Mouse (Mus musculus): ENCODE data around the gene Kcnmb4. TPM values are rescaled to one million over a fixed set of nuclear protein-coding genes. Genes with fewer than 3 reads are reported as not detected.

The Kcnmb4 gene
- total RNA-seq, 1 experiment: 1.8 TPM

- no peak overlapping the region for H3K27ac ChIP-seq (ENCODE audit: insufficient read depth, low read depth, low read length, poor library complexity, severe bottlenecking)
- no peak for DNase-seq (ENCODE audit: low read depth, low spot score)
- no peaks in the 10 kb centered on the region for H3K9me3 ChIP-seq (ENCODE audit: control insufficient read depth, insufficient read depth, low read depth, low read length)
- peaks cover 3 to 4% of the 10 kb centered on the region in 2 experiments; a peak in 1 of 4 replicates for H3K4me1 ChIP-seq (ENCODE audit: control insufficient read depth in 2 of 2, insufficient read depth in 2 of 2, low read length in 2 of 2, poor library complexity in 1 of 2)
- in situ Hi-C loops (cut with MboI; ENCODE audit: low sequenced_read_pairs in 2 of 2, unreplicated experiment in 2 of 2): no loop called here
- TF ChIP-seq ZNF384 (IDR thresholded peaks at IDR 0.05; ENCODE audit: low read depth, low read length) (0 out of 2 replicates have a peak, but pooled peaks have one; percentile 18), CHD2 (IDR thresholded peaks at IDR 0.05; ENCODE audit: low read depth, low read length) (no peak)
- H3K4me3 ChIP-seq (ENCODE audit: insufficient read depth in 1 of 2, low read depth in 1 of 2, low read length in 2 of 2, poor library complexity in 1 of 2, severe bottlenecking in 1 of 2): no peak overlapping the region
- H3K36me3 ChIP-seq (ENCODE audit: control insufficient read depth, insufficient read depth, low read length, poor library complexity, severe bottlenecking): no peaks in the 10 kb centered on the region
- no peak overlapping the region for H3K9ac ChIP-seq (ENCODE audit: insufficient read depth, low read depth, low read length, poor library complexity, severe bottlenecking)
Measured at GRCm38 (mm10) chr10:116463753-116464345, 9.8 kb downstream of the Kcnmb4 start.

GRCm38 (mm10) chr10:116461443-116461842, 12.2 kb downstream of the Kcnmb4 start:
- TF ChIP-seq ZC3H11A (IDR thresholded peaks at IDR 0.05; ENCODE audit: borderline replicate concordance, low read depth, low read length): no peak
- TF ChIP-seq CHD2 (IDR thresholded peaks at IDR 0.05; ENCODE audit: low read depth, low read length): no peak
- TF ChIP-seq ZNF384 (IDR thresholded peaks at IDR 0.05; ENCODE audit: low read depth, low read length): no peak
- no peak for TF ChIP-seq MAFK (IDR thresholded peaks at IDR 0.05; ENCODE audit: insufficient read depth, low read depth, low read length)
- no peak for TF ChIP-seq HCFC1 (IDR thresholded peaks at IDR 0.05; ENCODE audit: borderline replicate concordance, insufficient read depth, low read length)

GRCm38 (mm10) chr10:116458786-116459185, 14.9 kb downstream of the Kcnmb4 start:
- Histone ChIP-seq H3K4me1 (ENCODE audit: control insufficient read depth in 2 of 2, insufficient read depth in 2 of 2, low read length in 2 of 2, poor library complexity in 1 of 2) (peaks cover 3 to 4% of the 10 kb centered on the region in 2 experiments; a peak in 1 of 4 replicates), H3K9ac (ENCODE audit: insufficient read depth, low read depth, low read length, poor library complexity, severe bottlenecking) (no peak overlapping the region), H3K36me3 (ENCODE audit: control insufficient read depth, insufficient read depth, low read length, poor library complexity, severe bottlenecking) (no peaks in the 10 kb centered on the region), H3K4me3 (ENCODE audit: insufficient read depth in 1 of 2, low read depth in 1 of 2, low read length in 2 of 2, poor library complexity in 1 of 2, severe bottlenecking in 1 of 2) (no peak overlapping the region), H3K9me3 (ENCODE audit: control insufficient read depth, insufficient read depth, low read depth, low read length) (no peaks in the 10 kb centered on the region), H3K27ac (ENCODE audit: insufficient read depth, low read depth, low read length, poor library complexity, severe bottlenecking) (no peak overlapping the region)
- TF ChIP-seq CHD2 (IDR thresholded peaks at IDR 0.05; ENCODE audit: low read depth, low read length): no peak
- no peak for TF ChIP-seq ZC3H11A (IDR thresholded peaks at IDR 0.05; ENCODE audit: borderline replicate concordance, low read depth, low read length)
- no peak for TF ChIP-seq MAFK (IDR thresholded peaks at IDR 0.05; ENCODE audit: insufficient read depth, low read depth, low read length)
- no peak for TF ChIP-seq ZNF384 (IDR thresholded peaks at IDR 0.05; ENCODE audit: low read depth, low read length)
- no peak for TF ChIP-seq HCFC1 (IDR thresholded peaks at IDR 0.05; ENCODE audit: borderline replicate concordance, insufficient read depth, low read length)
- DNase-seq (ENCODE audit: low read depth, low spot score): no peak
- in situ Hi-C loops (cut with MboI; ENCODE audit: low sequenced_read_pairs in 2 of 2, unreplicated experiment in 2 of 2): no loop called here

More at GRCm38 (mm10) chr10:116461443-116461842, 12.2 kb downstream of the Kcnmb4 start:
- Histone ChIP-seq H3K9ac (ENCODE audit: insufficient read depth, low read depth, low read length, poor library complexity, severe bottlenecking) (no peak overlapping the region), H3K9me3 (ENCODE audit: control insufficient read depth, insufficient read depth, low read depth, low read length) (no peaks in the 10 kb centered on the region), H3K4me3 (ENCODE audit: insufficient read depth in 1 of 2, low read depth in 1 of 2, low read length in 2 of 2, poor library complexity in 1 of 2, severe bottlenecking in 1 of 2) (no peak overlapping the region), H3K36me3 (ENCODE audit: control insufficient read depth, insufficient read depth, low read length, poor library complexity, severe bottlenecking) (no peaks in the 10 kb centered on the region), H3K4me1 (ENCODE audit: control insufficient read depth in 2 of 2, insufficient read depth in 2 of 2, low read length in 2 of 2, poor library complexity in 1 of 2) (peaks cover 3 to 4% of the 10 kb centered on the region in 2 experiments; a peak in 1 of 4 replicates), H3K27ac (ENCODE audit: insufficient read depth, low read depth, low read length, poor library complexity, severe bottlenecking) (no peak overlapping the region)
- DNase-seq (ENCODE audit: low read depth, low spot score): no peak
- in situ Hi-C loops (cut with MboI; ENCODE audit: low sequenced_read_pairs in 2 of 2, unreplicated experiment in 2 of 2): no loop called here

- no peak overlapping the region for H3K4me3 ChIP-seq (ENCODE audit: insufficient read depth in 1 of 2, low read depth in 1 of 2, low read length in 2 of 2, poor library complexity in 1 of 2, severe bottlenecking in 1 of 2)
- no peaks in the 10 kb centered on the region for H3K4me1 ChIP-seq (ENCODE audit: control insufficient read depth in 2 of 2, insufficient read depth in 2 of 2, low read length in 2 of 2, poor library complexity in 1 of 2)
- H3K9ac ChIP-seq (ENCODE audit: insufficient read depth, low read depth, low read length, poor library complexity, severe bottlenecking): no peak overlapping the region
- TF ChIP-seq MAFK (IDR thresholded peaks at IDR 0.05; ENCODE audit: insufficient read depth, low read depth, low read length) (no peak), HCFC1 (IDR thresholded peaks at IDR 0.05; ENCODE audit: borderline replicate concordance, insufficient read depth, low read length) (no peak), CHD2 (IDR thresholded peaks at IDR 0.05; ENCODE audit: low read depth, low read length) (no peak), ZC3H11A (IDR thresholded peaks at IDR 0.05; ENCODE audit: borderline replicate concordance, low read depth, low read length) (no peak), ZNF384 (IDR thresholded peaks at IDR 0.05; ENCODE audit: low read depth, low read length) (no peak)
- H3K27ac ChIP-seq (ENCODE audit: insufficient read depth, low read depth, low read length, poor library complexity, severe bottlenecking): no peak overlapping the region
- in situ Hi-C loops (cut with MboI; ENCODE audit: low sequenced_read_pairs in 2 of 2, unreplicated experiment in 2 of 2): no loop called here
- no peaks in the 10 kb centered on the region for H3K9me3 ChIP-seq (ENCODE audit: control insufficient read depth, insufficient read depth, low read depth, low read length)
- no peaks in the 10 kb centered on the region for H3K36me3 ChIP-seq (ENCODE audit: control insufficient read depth, insufficient read depth, low read length, poor library complexity, severe bottlenecking)
- DNase-seq (ENCODE audit: low read depth, low spot score): no peak
Measured at GRCm38 (mm10) chr10:116452771-116453170, 20.9 kb downstream of the Kcnmb4 start.

GRCm38 (mm10) chr10:116450621-116451020, 23.1 kb downstream of the Kcnmb4 start:
- TF ChIP-seq HCFC1 (IDR thresholded peaks at IDR 0.05; ENCODE audit: borderline replicate concordance, insufficient read depth, low read length) (no peak), ZC3H11A (IDR thresholded peaks at IDR 0.05; ENCODE audit: borderline replicate concordance, low read depth, low read length) (no peak), ZNF384 (IDR thresholded peaks at IDR 0.05; ENCODE audit: low read depth, low read length) (no peak), MAFK (IDR thresholded peaks at IDR 0.05; ENCODE audit: insufficient read depth, low read depth, low read length) (no peak), CHD2 (IDR thresholded peaks at IDR 0.05; ENCODE audit: low read depth, low read length) (no peak)
- H3K9ac ChIP-seq (ENCODE audit: insufficient read depth, low read depth, low read length, poor library complexity, severe bottlenecking): no peak overlapping the region
- H3K36me3 ChIP-seq (ENCODE audit: control insufficient read depth, insufficient read depth, low read length, poor library complexity, severe bottlenecking): no peaks in the 10 kb centered on the region
- no peaks in the 10 kb centered on the region for H3K9me3 ChIP-seq (ENCODE audit: control insufficient read depth, insufficient read depth, low read depth, low read length)
- no peak for DNase-seq (ENCODE audit: low read depth, low spot score)
- no peak overlapping the region for H3K4me3 ChIP-seq (ENCODE audit: insufficient read depth in 1 of 2, low read depth in 1 of 2, low read length in 2 of 2, poor library complexity in 1 of 2, severe bottlenecking in 1 of 2)
- in situ Hi-C loops (cut with MboI; ENCODE audit: low sequenced_read_pairs in 2 of 2, unreplicated experiment in 2 of 2): no loop called here
- H3K4me1 ChIP-seq (ENCODE audit: control insufficient read depth in 2 of 2, insufficient read depth in 2 of 2, low read length in 2 of 2, poor library complexity in 1 of 2): no peaks in the 10 kb centered on the region
- H3K27ac ChIP-seq (ENCODE audit: insufficient read depth, low read depth, low read length, poor library complexity, severe bottlenecking): no peak overlapping the region

All from ES-E14 (cell line).